Mouse (Mus musculus): ENCODE results near the gene Rere. TPM values are rescaled to one million over a fixed set of nuclear protein-coding genes. Genes with fewer than 3 reads are reported as not detected.

Rere gene
- polyA plus RNA-seq, 1 experiment, result 3.5 TPM

DNA sequence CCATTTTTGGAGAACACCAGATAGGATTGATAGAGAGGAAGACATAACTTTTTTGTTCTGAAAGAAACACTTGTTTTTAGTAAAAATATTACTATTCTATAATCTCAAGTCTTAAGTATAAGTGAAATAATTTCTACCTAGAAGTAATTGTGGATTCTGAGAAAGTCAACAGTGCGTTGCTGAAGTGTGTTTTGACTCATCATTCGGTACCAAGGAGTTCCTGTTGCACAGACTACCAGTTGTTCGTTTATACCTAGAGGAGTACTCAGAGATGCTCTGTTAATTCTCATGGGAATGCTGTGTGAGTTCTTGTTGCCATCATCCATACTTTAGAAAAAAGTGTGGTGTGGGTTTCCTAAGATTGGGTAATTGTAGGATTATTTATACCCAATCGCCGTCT, 154.1 kb downstream of the Rere start:
- TF ChIP-seq TAL1 (IDR thresholded peaks at IDR 0.05; ENCODE audit: low read length) (no peak), GATA1 (IDR thresholded peaks at IDR 0.05; ENCODE audit: low read length) (no peak)
- H3K27me3 ChIP-seq (ENCODE audit: control insufficient read depth), result no peaks in the 10 kb centered on the region
- no peaks in the 10 kb centered on the region for H3K9me3 ChIP-seq (ENCODE audit: control insufficient read depth, low read length)
- H3K4me3 ChIP-seq (replicated peaks), result no peak overlapping the region
- H3K36me3 ChIP-seq (ENCODE audit: control insufficient read depth), result 0 out of 2 replicates have a peak, but pooled peaks cover 2% of the 10 kb centered on the region
- no peaks in the 10 kb centered on the region; the same call in none of the 2 replicates for H3K4me1 ChIP-seq (ENCODE audit: control insufficient read depth)

GRCm38 (mm10) chr4:150438621-150439020, 157.2 kb downstream of the Rere start:
- TF ChIP-seq TAL1 (IDR thresholded peaks at IDR 0.05; ENCODE audit: low read length) (no peak), GATA1 (IDR thresholded peaks at IDR 0.05; ENCODE audit: low read length) (no peak)
- no peak overlapping the region for H3K4me3 ChIP-seq (replicated peaks)
- H3K9me3 ChIP-seq (ENCODE audit: control insufficient read depth, low read length), result no peaks in the 10 kb centered on the region
- H3K27me3 ChIP-seq (ENCODE audit: control insufficient read depth), result no peaks in the 10 kb centered on the region
- peaks cover 4% of the 10 kb centered on the region; the same call in 1 of the 2 replicates for H3K36me3 ChIP-seq (ENCODE audit: control insufficient read depth)
- H3K4me1 ChIP-seq (ENCODE audit: control insufficient read depth), result no peaks in the 10 kb centered on the region; the same call in none of the 2 replicates

DNA sequence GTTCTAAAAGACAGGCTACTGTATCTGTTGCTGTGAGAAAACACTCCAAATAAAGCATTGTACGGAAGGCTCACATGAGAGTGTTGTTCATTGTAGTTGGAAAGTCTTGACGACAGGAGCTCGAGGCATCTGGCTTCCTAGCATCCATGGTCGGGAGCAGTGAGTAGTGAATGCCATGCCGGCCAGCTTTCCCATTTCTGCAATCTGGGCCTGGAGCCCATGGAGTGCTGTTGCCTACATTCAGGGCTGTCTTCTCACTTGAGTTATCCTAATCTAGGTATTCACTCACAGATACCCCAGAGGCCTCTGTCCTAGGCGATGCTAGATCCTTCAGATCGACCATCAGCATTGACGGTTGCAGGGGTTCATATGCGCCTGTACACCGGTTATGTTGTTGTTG, 160.5 kb downstream of the Rere start:
- no peaks in the 10 kb centered on the region for H3K9me3 ChIP-seq (ENCODE audit: control insufficient read depth, low read length)
- H3K4me1 ChIP-seq (ENCODE audit: control insufficient read depth), result peaks cover 2% of the 10 kb centered on the region
- TF ChIP-seq TAL1 (IDR thresholded peaks at IDR 0.05; ENCODE audit: low read length) (no peak), GATA1 (IDR thresholded peaks at IDR 0.05; ENCODE audit: low read length) (no peak)
- H3K36me3 ChIP-seq (ENCODE audit: control insufficient read depth), result peaks cover 4% of the 10 kb centered on the region; the same call in 1 of the 2 replicates
- no peak overlapping the region for H3K4me3 ChIP-seq (replicated peaks)
- no peaks in the 10 kb centered on the region for H3K27me3 ChIP-seq (ENCODE audit: control insufficient read depth)

DNA sequence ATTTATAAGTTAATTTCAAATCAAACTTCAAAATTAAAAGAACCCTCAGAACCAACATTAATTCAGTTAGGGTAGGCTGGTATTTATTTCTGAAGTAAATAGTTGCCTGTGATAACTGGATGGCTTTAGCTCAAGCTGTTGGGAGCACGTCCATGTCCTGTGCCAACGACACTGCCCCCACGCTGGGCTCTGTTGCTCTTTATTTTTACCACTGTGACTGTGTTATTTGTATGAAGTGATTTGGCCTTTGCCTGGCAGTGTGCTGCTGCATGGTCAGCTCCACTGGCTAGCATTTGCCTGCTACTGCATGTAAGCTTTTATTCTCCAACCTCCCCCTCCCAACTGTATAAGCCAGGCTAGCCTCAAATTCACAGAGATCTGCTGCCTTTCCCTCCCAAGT, 162.6 kb downstream of the Rere start:
- Histone ChIP-seq H3K4me1 (ENCODE audit: control insufficient read depth) (peaks cover 9% of the 10 kb centered on the region), H3K9me3 (ENCODE audit: control insufficient read depth, low read length) (no peaks in the 10 kb centered on the region), H3K27me3 (ENCODE audit: control insufficient read depth) (no peaks in the 10 kb centered on the region), H3K36me3 (ENCODE audit: control insufficient read depth) (peaks cover 4% of the 10 kb centered on the region; the same call in 1 of the 2 replicates), H3K4me3 (replicated peaks) (no peak overlapping the region)
- TF ChIP-seq GATA1 (IDR thresholded peaks at IDR 0.05; ENCODE audit: low read length), result no peak
- TF ChIP-seq TAL1 (IDR thresholded peaks at IDR 0.05; ENCODE audit: low read length), result no peak

GRCm38 (mm10) chr4:150446617-150447016, 165.2 kb downstream of the Rere start:
- peaks cover 20% of the 10 kb centered on the region for H3K4me1 ChIP-seq (ENCODE audit: control insufficient read depth)
- H3K27me3 ChIP-seq (ENCODE audit: control insufficient read depth), result no peaks in the 10 kb centered on the region
- no peaks in the 10 kb centered on the region for H3K9me3 ChIP-seq (ENCODE audit: control insufficient read depth, low read length)
- H3K4me3 ChIP-seq (replicated peaks), result no peak overlapping the region
- no peak for TF ChIP-seq TAL1 (IDR thresholded peaks at IDR 0.05; ENCODE audit: low read length)
- no peak for TF ChIP-seq GATA1 (IDR thresholded peaks at IDR 0.05; ENCODE audit: low read length)
- peaks cover 4% of the 10 kb centered on the region; the same call in 1 of the 2 replicates for H3K36me3 ChIP-seq (ENCODE audit: control insufficient read depth)

GRCm38 (mm10) chr4:150447517-150447916, 166.1 kb downstream of the Rere start:
- TF ChIP-seq GATA1 (IDR thresholded peaks at IDR 0.05; ENCODE audit: low read length), result no peak
- no peak for TF ChIP-seq TAL1 (IDR thresholded peaks at IDR 0.05; ENCODE audit: low read length)

GRCm38 (mm10) chr4:150448433-150448832, 167.0 kb downstream of the Rere start:
- Histone ChIP-seq H3K4me1 (ENCODE audit: control insufficient read depth) (peaks cover 27% of the 10 kb centered on the region), H3K27me3 (ENCODE audit: control insufficient read depth) (no peaks in the 10 kb centered on the region), H3K4me3 (replicated peaks) (no peak overlapping the region), H3K36me3 (ENCODE audit: control insufficient read depth) (no peaks in the 10 kb centered on the region), H3K9me3 (ENCODE audit: control insufficient read depth, low read length) (no peaks in the 10 kb centered on the region)
- no peak for TF ChIP-seq TAL1 (IDR thresholded peaks at IDR 0.05; ENCODE audit: low read length)
- TF ChIP-seq GATA1 (IDR thresholded peaks at IDR 0.05; ENCODE audit: low read length), result no peak

More at GRCm38 (mm10) chr4:150447517-150447916, 166.1 kb downstream of the Rere start:
- peaks cover 26% of the 10 kb centered on the region for H3K4me1 ChIP-seq (ENCODE audit: control insufficient read depth)
- no peaks in the 10 kb centered on the region for H3K9me3 ChIP-seq (ENCODE audit: control insufficient read depth, low read length)
- no peaks in the 10 kb centered on the region for H3K36me3 ChIP-seq (ENCODE audit: control insufficient read depth)
- no peaks in the 10 kb centered on the region for H3K27me3 ChIP-seq (ENCODE audit: control insufficient read depth)
- H3K4me3 ChIP-seq (replicated peaks), result no peak overlapping the region

GRCm38 (mm10) chr4:150450081-150450691, 168.7 kb downstream of the Rere start:
- H3K9me3 ChIP-seq (ENCODE audit: control insufficient read depth, low read length), result no peaks in the 10 kb centered on the region
- no peak overlapping the region for H3K4me3 ChIP-seq (replicated peaks)
- no peaks in the 10 kb centered on the region for H3K27me3 ChIP-seq (ENCODE audit: control insufficient read depth)
- H3K36me3 ChIP-seq (ENCODE audit: control insufficient read depth), result no peaks in the 10 kb centered on the region; the same call in 1 of the 2 replicates
- peaks cover 39% of the 10 kb centered on the region for H3K4me1 ChIP-seq (ENCODE audit: control insufficient read depth)
- TF ChIP-seq TAL1 (IDR thresholded peaks at IDR 0.05; ENCODE audit: low read length) (no peak), GATA1 (IDR thresholded peaks at IDR 0.05; ENCODE audit: low read length) (no peak)

DNA sequence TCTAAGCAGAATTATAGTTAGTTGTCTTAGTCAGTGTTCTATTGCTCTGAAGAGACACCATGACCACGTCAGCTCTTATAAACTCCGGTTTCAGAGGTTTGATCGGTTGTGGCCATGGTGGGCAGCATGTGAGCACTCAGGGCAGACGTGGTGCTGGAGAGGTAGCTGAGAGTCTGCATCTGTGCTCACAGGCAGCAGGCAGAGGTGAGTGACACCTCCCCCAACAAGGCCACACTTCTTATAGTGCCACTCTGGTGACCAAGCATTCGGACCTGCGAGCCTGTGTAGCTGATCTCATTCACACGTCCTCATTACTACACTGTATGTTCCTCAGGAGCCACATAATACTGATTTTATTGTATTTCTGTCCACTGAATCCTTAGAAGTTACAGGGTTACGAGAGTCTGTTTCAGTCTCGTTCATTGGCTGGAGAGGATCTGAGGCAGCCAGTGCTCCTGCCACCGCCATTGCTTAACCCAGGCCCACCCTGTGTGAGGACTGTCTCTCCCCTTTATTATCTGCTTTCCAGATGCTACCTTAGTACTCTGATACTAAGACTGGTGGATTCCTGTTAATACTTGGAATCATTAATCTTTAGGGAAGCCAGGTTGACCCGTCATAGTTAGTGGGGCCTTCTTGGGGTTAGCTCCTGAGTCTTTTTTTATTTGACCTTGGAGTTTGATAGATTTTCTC, 170.9 kb downstream of the Rere start:
- Histone ChIP-seq H3K9me3 (ENCODE audit: control insufficient read depth, low read length) (no peaks in the 10 kb centered on the region), H3K27me3 (ENCODE audit: control insufficient read depth) (no peaks in the 10 kb centered on the region), H3K36me3 (ENCODE audit: control insufficient read depth) (no peaks in the 10 kb centered on the region; the same call in 1 of the 2 replicates), H3K4me3 (replicated peaks) (no peak overlapping the region), H3K4me1 (ENCODE audit: control insufficient read depth) (peaks cover 46% of the 10 kb centered on the region)
- TF ChIP-seq TAL1 (IDR thresholded peaks at IDR 0.05; ENCODE audit: low read length) (no peak), GATA1 (IDR thresholded peaks at IDR 0.05; ENCODE audit: low read length) (no peak)

Measured in erythroblast, embryonic 14.5 days (primary cell).